Mouse (Mus musculus): Measurements from ENCODE around the gene Isyna1. TPM values are rescaled to one million over a fixed set of nuclear protein-coding genes. Genes with fewer than 3 reads are reported as not detected.

Gene Isyna1
- total RNA-seq, 1 experiment from 2014 or later: 101 TPM

DNA sequence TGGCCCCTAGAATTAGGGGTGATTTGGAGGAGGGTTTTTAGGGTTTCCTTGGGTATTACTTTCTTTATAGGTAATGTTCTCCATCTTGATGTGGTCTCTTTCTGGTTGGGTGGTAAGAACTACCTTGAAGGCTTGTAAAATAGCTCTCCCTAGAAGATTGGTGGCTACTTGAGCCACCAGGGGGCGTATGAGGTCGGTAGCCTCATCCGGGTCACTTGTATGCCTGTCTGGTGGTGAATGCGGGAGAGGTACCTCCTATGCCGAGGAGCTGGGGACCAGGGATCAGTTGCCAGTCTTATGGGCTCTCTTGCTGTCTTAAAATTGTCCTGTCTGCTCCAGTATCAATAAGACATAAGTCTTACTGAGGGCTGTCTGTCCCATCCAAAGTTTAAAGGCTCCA is 30.9 kb downstream of the Isyna1 start:
- peak; percentile 50 for DNase-seq

DNA sequence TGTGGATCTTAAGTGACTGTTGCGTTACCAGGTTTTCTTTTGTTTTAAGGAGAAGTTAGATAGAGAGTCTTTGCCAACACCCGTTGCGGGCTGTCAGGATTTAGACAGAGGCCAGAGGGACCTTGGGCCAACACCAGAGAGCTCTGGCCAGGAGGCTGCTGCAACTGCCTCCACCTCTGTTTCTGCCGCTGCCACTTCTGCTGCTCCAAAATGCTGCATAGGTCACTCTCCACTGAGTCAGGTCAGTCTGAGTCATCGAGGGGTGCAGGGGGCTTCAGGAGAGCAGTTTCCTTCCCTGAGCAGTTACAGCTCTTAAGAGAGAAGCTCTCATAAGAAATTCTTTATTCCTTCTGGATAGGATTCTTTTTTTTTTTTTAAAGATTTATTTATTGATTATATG is 32.9 kb downstream of the Isyna1 start:
- no peak for DNase-seq

GRCm38 (mm10) chr8:70628986-70629490 is 34.9 kb downstream of the Isyna1 start:
- no peak for DNase-seq

DNA sequence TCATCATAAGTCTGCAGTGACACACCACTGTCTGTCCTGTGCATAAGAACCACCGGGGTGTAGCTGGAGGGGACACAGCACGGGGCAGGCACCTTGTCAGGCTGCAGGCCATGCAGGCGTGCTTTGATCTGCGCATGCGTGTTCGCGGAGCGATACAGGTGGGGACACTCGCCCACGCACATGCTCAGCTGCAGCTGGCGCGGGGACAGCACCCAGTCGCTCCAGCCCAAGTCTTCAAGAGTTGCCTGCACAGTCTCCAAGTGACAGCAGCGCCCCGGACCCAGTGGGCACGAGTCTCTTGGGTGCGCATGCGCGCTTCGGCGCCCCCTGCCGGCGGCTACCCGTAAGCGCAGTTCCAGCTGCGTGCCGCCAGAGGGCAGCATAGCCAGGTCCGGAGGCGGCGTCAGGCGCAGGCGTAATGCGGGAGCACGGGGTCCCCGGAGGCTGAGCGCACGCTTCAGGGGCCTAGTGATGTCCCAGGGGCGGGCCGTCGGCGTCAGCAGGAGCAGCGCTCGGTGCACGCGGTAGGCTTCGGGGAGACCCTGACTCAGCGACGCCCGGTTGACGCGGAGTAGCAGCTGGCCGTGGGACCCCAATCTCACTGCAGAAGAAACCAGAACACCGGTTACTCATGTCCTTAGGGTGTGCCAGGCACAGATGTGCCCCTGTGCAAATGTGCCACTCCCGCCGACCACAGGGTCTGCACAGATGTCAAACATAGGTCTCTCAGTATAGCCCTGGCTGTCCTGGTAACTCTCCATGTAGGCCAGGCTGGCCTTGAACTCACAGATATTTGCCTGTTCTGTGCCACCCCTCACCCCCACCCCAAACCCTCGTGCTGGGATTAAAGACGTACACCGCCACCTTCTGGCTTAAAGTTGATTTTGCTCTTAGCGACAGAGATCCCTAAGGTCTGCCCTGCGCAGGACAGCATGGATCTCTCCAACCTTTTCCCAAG is 35.7 kb downstream of the Isyna1 start:
- peak; percentile 86 for DNase-seq

DNA sequence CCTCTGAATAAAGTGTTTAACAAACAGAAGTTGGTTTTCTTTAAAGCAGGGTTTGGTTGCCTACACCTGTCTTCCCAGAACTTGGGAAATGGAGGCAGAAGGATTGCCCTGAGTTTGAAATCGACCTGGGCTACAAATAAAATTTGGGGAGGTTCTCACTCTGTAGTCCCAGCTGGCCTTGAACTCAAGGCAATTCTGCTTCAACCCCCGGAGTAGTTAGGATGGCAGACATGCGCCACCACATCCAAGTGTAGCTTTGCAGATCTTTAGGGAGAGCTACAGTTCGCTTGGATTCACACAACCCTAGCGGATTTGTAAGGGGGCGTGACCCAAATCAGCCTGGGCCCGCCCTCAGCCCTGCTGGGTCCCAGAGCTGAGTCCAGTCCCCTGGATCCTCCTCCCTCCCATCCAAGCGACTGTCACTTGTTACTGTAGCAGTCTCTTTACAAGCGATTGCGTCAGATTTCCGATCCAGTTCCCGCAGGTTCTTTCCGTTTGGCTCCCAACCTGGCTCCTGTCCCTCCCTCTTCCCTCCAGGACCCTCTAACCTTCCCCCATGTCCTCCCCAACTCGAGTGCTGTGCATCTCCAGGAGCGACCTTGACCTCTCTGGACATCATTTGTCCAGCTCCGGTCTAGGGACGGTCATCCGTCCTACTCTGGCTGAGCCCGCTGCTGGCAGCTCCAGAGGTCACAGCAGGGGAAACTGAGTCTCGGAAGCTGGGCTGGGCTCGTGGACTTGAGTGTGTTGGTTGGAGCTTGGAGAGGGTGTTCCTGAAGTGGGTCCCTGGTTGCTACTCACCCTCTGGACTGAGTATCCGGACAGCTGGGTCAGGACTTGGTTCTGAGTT is 36.6 kb downstream of the Isyna1 start:
- DNase-seq: peak; percentile 75

GRCm38 (mm10) chr8:70631436-70631835 is 37.3 kb downstream of the Isyna1 start:
- peak; percentile 41 for DNase-seq

DNA sequence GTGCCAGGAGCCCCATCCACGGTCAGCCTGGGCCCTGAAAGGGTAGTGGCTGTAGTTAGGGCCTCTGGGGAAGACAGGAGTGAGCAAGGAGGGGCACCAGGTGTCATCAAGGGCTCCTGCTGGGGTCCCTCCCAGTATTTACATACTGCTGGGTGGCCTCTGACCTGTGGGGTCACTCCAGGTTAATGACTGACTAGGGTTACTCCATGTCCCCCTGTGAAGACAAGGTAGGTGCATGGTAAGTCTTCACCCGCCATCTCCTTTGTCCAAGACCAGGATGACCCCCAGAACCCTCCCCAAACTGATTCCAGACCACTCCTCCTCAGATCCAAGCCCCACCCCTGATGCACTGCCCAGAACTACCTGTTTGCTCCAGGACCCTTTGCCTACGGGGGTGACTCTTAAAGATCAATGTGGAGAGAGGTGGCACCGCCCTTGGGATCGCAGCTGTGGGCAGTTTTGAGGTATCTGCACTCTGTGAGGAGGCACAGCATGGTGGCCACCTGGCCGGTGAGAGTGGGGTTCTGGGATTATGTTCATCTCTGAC is 38.2 kb downstream of the Isyna1 start, which contains the start of gene Gdf15:
Gdf15 (minus strand) TSS at position 111 of the 547 bp plus-strand sequence.
- DNase-seq: no peak

GRCm38 (mm10) chr8:70634066-70634465 is 39.9 kb downstream of the Isyna1 start:
- peak; percentile 72 for DNase-seq

- no peak for DNase-seq
These were observed 41.4 kb downstream of the Isyna1 start for GRCm38 (mm10) chr8:70635527-70635926.

- no peak for DNase-seq
These were observed 42.7 kb downstream of the Isyna1 start for GRCm38 (mm10) chr8:70636838-70637237.

DNA sequence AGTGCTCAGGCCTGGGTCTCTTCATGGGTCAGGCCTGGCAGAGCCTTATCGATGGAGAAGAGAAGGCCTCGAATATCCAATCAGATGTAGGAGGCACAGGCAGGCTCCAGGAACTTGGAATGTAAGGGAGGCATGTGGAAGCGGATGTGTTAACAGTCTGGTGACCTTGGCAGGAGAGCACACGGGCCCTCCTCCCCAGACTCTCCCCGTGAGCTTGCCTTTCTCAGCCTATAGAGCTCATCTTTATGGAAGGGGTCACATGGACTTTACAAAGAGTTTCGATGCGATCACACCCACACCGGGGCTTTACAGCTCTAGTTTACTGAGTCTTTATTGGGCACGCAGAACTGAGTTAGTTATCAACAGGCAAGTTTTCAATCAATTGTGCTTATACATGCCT is 44.6 kb downstream of the Isyna1 start:
- DNase-seq: no peak

- DNase-seq: no peak
These were observed 48.8 kb downstream of the Isyna1 start for GRCm38 (mm10) chr8:70643019-70643418.

DNA sequence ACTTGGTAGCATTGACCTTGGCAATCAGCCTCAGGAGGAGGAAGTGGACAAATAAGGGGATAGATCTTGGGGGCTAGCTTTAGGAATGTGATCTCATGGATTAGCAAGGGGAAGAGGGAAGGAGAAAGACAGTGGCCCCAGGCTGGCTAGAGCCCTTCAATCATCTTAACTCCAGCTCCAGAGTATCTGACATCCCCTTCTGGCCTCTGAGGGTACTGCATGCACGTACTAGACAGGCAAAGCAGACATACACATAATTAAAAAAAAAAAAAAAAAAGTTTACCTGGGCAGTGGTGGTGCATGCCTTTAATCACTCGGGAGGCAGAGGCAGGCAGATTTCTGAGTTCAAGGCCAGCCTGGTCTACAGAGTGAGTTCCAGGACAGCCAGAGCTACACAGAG is 49.9 kb downstream of the Isyna1 start:
- DNase-seq: no peak

DNA sequence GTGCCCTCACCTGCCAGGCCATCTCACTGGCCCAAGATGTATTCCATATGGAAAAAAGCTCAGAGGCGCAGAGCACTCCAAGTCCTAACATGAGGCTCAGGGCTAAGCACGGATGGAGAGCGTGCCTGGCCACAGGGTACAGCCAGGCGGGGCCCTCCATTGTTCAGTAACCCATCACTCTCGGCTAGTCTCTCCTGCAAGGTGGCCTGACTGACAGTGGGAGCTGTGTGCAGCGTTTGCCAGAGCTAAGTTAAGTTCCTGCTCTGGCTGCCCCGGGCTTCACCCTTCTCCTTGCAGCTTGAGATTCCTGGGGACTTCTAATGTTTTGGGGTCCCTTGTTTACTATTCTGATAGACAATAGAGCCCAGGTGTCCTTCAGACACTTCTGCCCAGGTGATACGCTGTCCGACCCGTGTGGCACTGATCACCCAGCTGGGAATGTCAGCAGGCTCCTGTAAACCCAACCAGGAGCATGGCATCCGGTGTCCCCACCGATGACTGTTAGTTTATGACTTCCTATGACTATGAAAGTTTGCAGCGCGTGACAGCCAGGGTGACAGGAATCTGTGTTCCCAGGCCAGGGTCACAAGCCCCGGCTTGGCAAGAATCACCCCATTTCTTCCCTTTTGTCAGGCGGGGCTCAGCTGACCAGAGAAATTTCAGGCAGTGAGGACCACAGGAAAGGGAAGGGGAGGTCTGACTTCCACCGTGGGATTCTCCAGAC is 51.5 kb downstream of the Isyna1 start:
- DNase-seq: peak; percentile 58

GRCm38 (mm10) chr8:70646369-70646768 is 52.2 kb downstream of the Isyna1 start:
- no peak for DNase-seq

GRCm38 (mm10) chr8:70646775-70647174 is 52.6 kb downstream of the Isyna1 start:
- DNase-seq: peak; percentile 41

Other genes with a start within 250 kb of the Isyna1 start
- 71.3 and 76.9 TPM in 2 replicates for gene Upf1, start 241.1 kb upstream of the Isyna1 start, total RNA-seq (2021)
- 0.27 TPM in 1 of 2 replicates, not detected in the other for gene Comp, start 220.8 kb upstream of the Isyna1 start, total RNA-seq (2021)
- 23.9 and 28.8 TPM in 2 replicates for gene Crtc1, start 154.8 kb upstream of the Isyna1 start, total RNA-seq (2021)
- gene Klhl26, start 117.4 kb upstream of the Isyna1 start, total RNA-seq (2021): 22.3 and 24.9 TPM in 2 replicates
- gene Tmem59l, start 107.0 kb upstream of the Isyna1 start, total RNA-seq (2021): 10.1 and 10.2 TPM in 2 replicates
- gene Crlf1, start 101.2 kb upstream of the Isyna1 start, total RNA-seq (2021): 0.18 TPM in 1 of 2 replicates, not detected in the other
- gene Rex1bd, start 87.6 kb upstream of the Isyna1 start, total RNA-seq (2021): 141 and 158 TPM in 2 replicates
- 1,380 and 1,587 TPM in 2 replicates for gene Uba52, start 83.6 kb upstream of the Isyna1 start, total RNA-seq (2021)
- gene Fkbp8, start 66.6 kb upstream of the Isyna1 start, total RNA-seq (2021): 361 and 404 TPM in 2 replicates
- gene Kxd1, start 66.4 kb upstream of the Isyna1 start, total RNA-seq (2021): 68.9 and 85.4 TPM in 2 replicates
- 24.3 and 29.8 TPM in 2 replicates for gene Ell, start 54.9 kb upstream of the Isyna1 start, total RNA-seq (2021)
- gene Ssbp4, start 14.5 kb downstream of the Isyna1 start, total RNA-seq (2021): 82.0 and 88.2 TPM in 2 replicates
- 1.0 and 2.2 TPM in 2 replicates for gene Lrrc25, start 21.8 kb downstream of the Isyna1 start, total RNA-seq (2021)
- 2.2 and 5.7 TPM in 2 replicates for gene Gdf15, start 38.1 kb downstream of the Isyna1 start, total RNA-seq (2021)
- 98.1 and 129 TPM in 2 replicates for gene Pgpep1, start 66.0 kb downstream of the Isyna1 start, total RNA-seq (2021)
- 66.1 and 86.8 TPM in 2 replicates for gene Lsm4, start 78.9 kb downstream of the Isyna1 start, total RNA-seq (2021)
- 191 and 217 TPM in 2 replicates for gene Jund, start 104.6 kb downstream of the Isyna1 start, total RNA-seq (2021)
- gene Iqcn, start 109.1 kb downstream of the Isyna1 start, total RNA-seq (2021): 0.15 and 0.19 TPM in 2 replicates
- not detected in 2 replicates for gene Gm3336, start 124.2 kb downstream of the Isyna1 start, total RNA-seq (2021)
- 0.55 and 1.3 TPM in 2 replicates for gene Pde4c, start 129.3 kb downstream of the Isyna1 start, total RNA-seq (2021)
- gene Rab3a, start 160.3 kb downstream of the Isyna1 start, total RNA-seq (2021): 65.2 and 89.6 TPM in 2 replicates
- 127 and 143 TPM in 2 replicates for gene Mpv17l2, start 166.6 kb downstream of the Isyna1 start, total RNA-seq (2021)
- 50.2 and 62.1 TPM in 2 replicates for gene Pik3r2, start 182.3 kb downstream of the Isyna1 start, total RNA-seq (2021)
- 26.9 and 27.4 TPM in 2 replicates for gene Mast3, start 210.7 kb downstream of the Isyna1 start, total RNA-seq (2021)
- gene Il12rb1, start 214.1 kb downstream of the Isyna1 start, total RNA-seq (2021): not detected in 2 replicates
- gene Arrdc2, start 245.3 kb downstream of the Isyna1 start, total RNA-seq (2021): 10.6 and 14.4 TPM in 2 replicates

All from adrenal gland, postnatal 25 days (tissue).